Mouse (Mus musculus) C2C12 (cell line): ENCODE measurements around the gene Hoxd13. TPM values are rescaled to one million over a fixed set of nuclear protein-coding genes. Genes with fewer than 3 reads are reported as not detected.

Experiments
- H3K27me3 ChIP-seq: one replicate; pipeline ENCODE4 v1.6.1; 2011; ENCODE audit not compliant: control insufficient read depth, insufficient read depth, insufficient read length
- H3K36me3 ChIP-seq: one replicate; pipeline ENCODE4 v1.6.1; 2011; ENCODE audit not compliant: control insufficient read depth, insufficient read depth
- H3K4me3 ChIP-seq: one replicate; pipeline ENCODE4 v1.5.1; 2011; ENCODE audit warnings: mild to moderate bottlenecking, control low read depth; ENCODE audit not compliant: poor library complexity, insufficient read depth, severe bottlenecking
- H3K79me2 ChIP-seq: one replicate; pipeline ENCODE4 v1.6.1; 2011; ENCODE audit not compliant: control insufficient read depth, insufficient read depth
- H3K79me3 ChIP-seq: one replicate; pipeline ENCODE4 v1.6.1; 2011; ENCODE audit warnings: low read depth, control low read depth
- H3ac ChIP-seq: one replicate; pipeline ENCODE3; 2011; ENCODE audit warnings: low read depth; ENCODE audit not compliant: control insufficient read depth, insufficient read length
- CEBPB ChIP-seq: IDR thresholded peaks from one replicate; pipeline ENCODE4 v1.6.1; 2011; ENCODE audit warnings: low read depth, mild to moderate bottlenecking, control low read depth, moderate library complexity
- CTCF ChIP-seq: IDR thresholded peaks from one replicate; pipeline ENCODE4 v1.5.1; 2011; ENCODE audit not compliant: control insufficient read depth, insufficient read depth, insufficient read length
- FOSL1 ChIP-seq: IDR thresholded peaks from one replicate; pipeline ENCODE4 v1.8.0; 2011; ENCODE audit warnings: mild to moderate bottlenecking, low read length; ENCODE audit not compliant: poor library complexity, insufficient read depth, severe bottlenecking
- MAX ChIP-seq: IDR thresholded peaks from one replicate; pipeline ENCODE4 v1.6.1; 2011; ENCODE audit warnings: mild to moderate bottlenecking, control low read depth
- MYOD1 ChIP-seq: IDR thresholded peaks from one replicate; pipeline ENCODE4 v1.6.1; 2011; ENCODE audit warnings: low read depth; ENCODE audit not compliant: control insufficient read depth, insufficient read length
- MYOG ChIP-seq: IDR thresholded peaks from one replicate; pipeline ENCODE4 v1.6.1; 2011; ENCODE audit not compliant: control insufficient read depth, insufficient read length; ENCODE audit errors: extremely low read depth
- USF1 ChIP-seq: IDR thresholded peaks from one replicate; pipeline ENCODE4 v1.6.1; 2011; ENCODE audit warnings: low read depth, mild to moderate bottlenecking, control low read depth, moderate library complexity
- polyA plus RNA-seq: library from polyadenylated mRNA; unstranded; fragments of >200 nt; fragmentation: generic; extraction: Trizol; gene quantifications from one replicate; pipeline ENCODE4 v1.2.1, GENCODE M21; 2012; ENCODE audit warnings: missing spikeins

Hoxd13 gene
- polyA plus RNA-seq, 1 experiment, result not detected

DNA sequence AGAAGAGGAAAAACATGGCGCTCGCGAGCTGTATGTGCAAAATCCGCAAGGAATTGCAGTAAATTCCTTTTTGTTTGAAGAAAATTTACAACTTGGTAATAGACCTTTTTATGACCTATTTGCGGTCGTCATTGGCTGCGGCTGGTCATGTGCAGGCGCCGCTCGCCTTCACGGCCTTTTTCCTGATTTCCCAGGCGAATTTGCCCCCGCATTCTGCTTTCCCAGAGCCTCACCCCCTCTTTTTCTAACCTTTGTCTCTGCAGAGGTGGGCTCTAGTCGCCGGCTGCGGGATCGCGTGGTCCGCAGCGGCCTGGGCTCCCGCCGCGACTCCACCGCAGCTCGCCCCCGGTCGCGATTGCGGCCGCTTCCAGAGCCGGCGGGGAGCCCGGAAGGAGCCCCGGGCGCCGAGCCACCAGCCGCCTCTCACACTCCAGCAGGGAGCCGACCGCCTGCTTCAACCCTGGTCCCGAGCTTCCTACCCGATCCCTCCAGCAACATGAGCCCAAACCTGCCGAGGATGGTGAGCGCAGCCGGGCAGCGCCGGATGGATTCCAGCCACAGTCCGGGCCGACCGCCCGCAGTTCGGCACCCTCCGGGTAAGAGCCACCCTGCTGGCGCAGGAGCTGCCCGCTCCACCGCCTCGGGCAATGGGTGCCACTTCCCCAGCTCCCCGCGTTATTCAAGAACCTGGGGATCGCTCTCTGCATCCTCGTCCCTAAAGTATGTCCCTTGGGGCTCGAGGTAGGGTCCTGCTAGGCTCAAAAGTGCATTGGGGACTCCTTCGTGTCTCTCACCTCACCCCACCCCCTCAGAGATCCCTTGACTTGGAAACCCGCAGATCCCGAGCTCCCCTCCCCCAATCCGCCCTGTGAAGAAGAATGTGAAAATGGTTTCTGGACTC lies 43.9 kb downstream of the Hoxd13 start, which contains the start of the genes Hoxd3 and Hoxd4:
TSS of gene Hoxd3 (plus strand) at position 207 of the 901 bp plus-strand sequence.
TSS of gene Hoxd4 (plus strand) at position 209 of the 901 bp plus-strand sequence.
- Histone ChIP-seq H3ac (no peak within 1 kb of the TSS), H3K27me3 (peaks cover 43% of the 10 kb centered on the region), H3K4me3 (no peak within 1 kb of the TSS), H3K36me3 (no peaks in the 10 kb centered on the region), H3K79me3 (no peaks in the 10 kb centered on the region), H3K79me2 (no peaks in the 10 kb centered on the region)
- no peak for TF ChIP-seq MAX
- no peak for TF ChIP-seq CEBPB
- TF ChIP-seq FOSL1, result no peak
- TF ChIP-seq CTCF, result no peak
- no peak for TF ChIP-seq USF1
- TF ChIP-seq MYOG, result no peak
- TF ChIP-seq MYOD1, result no peak

DNA sequence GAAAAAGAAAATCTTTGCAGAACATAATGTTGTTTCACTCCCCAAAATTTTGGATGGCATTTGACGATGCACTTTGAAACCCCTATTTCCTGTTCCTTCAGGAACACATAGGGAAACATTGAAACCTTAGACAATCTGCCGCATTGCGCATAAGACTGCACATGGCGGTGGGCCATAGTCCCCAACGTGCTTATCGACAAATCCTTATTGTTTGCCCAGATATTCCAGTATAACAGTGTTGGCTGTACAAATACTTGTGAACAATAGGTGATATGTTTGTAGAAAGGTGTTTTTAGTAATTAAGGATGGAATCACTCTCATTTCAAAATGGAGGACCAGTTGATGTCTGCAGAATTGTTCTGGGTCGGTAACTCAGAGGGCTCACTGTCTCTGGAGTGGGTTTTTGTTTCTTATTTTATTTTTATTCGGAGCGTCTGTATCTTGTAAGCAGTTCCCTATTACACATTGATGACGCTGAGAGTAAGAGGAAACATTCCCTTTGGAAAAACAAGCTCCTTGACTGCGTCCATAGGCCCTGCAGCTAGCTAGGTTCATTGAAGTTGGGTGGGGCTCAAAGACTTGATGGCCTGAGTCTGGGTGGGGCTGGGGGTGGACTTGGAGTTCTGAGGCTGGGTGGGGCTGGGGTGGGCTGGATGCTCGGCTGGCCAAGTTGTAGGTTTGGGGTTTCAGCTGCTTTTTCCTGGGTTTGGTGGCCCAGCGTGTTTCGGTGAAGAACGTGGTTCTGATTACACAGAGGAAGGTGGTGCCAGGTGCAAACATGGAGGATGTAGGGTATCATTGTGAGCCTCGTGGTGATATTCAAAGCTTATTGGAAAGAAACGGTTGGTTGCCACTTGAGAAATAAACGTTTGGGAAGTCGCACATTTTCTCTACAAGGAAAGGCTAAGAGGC lies 45.4 kb downstream of the Hoxd13 start:
- H3K79me2 ChIP-seq, result no peaks in the 10 kb centered on the region
- no peak overlapping the region for H3K4me3 ChIP-seq
- peaks cover 42% of the 10 kb centered on the region for H3K27me3 ChIP-seq
- H3K36me3 ChIP-seq, result no peaks in the 10 kb centered on the region
- TF ChIP-seq USF1, result no peak
- no peak for TF ChIP-seq MAX
- no peak for TF ChIP-seq FOSL1
- no peak for TF ChIP-seq MYOG
- TF ChIP-seq MYOD1, result no peak
- no peak for TF ChIP-seq CEBPB
- no peak for TF ChIP-seq CTCF
- H3ac ChIP-seq, result no peak overlapping the region
- no peaks in the 10 kb centered on the region for H3K79me3 ChIP-seq

DNA sequence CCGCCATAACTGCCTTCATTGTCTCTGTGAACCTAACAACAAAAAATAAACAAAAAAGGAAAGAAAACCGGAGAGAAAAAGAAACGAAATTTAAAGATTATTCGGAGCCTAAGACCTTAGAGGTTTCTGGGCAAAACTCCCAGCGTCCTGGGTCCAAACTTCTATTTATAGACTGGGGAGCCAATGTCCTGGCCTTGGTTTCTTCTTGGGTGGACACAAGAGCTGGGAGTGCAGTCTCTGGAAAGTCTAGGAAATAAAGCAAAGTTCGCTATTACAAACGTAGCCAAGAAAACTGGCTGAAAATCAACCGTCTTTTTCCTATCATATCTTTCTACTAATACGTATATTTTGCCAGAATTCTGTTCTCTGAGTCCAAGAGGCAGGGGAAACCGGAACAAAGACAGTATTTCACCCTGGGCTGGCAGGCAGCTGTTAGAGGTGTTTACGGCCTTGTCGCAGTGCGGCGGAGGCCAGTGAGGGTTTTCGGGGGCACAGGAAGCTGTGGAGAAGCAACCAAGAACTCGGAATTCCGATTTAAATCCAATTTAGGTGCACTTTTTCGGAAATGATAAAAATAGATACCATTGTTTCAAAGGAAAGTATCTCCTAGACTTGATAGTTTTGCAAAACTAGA lies 46.2 kb downstream of the Hoxd13 start:
- Histone ChIP-seq H3K36me3 (no peaks in the 10 kb centered on the region), H3K79me2 (no peaks in the 10 kb centered on the region), H3K27me3 (peaks cover 38% of the 10 kb centered on the region), H3ac (no peak overlapping the region), H3K4me3 (no peak overlapping the region), H3K79me3 (no peaks in the 10 kb centered on the region)
- TF ChIP-seq MYOD1 (no peak), MAX (no peak), FOSL1 (no peak)

DNA sequence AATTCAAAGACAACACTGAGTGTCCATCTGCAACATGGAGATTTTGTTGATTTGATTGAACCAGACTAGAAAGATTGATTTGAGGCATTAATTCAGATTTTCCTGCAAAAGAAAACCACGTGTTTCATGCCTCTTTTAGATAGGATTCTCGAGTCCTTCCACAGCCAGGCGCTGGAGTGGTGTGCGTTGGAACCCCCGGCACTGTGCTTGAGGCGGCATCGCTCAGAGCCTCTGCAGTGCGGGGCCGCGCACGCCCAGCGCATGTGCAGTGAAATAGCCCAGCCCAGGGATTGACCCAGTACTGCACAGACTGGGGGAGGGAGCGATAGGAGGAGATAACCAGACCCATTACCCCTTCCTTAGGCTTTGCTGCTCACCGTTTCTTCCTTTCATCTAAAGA lies 46.8 kb downstream of the Hoxd13 start:
- H3K79me3 ChIP-seq, result no peaks in the 10 kb centered on the region
- no peaks in the 10 kb centered on the region for H3K36me3 ChIP-seq
- no peaks in the 10 kb centered on the region for H3K79me2 ChIP-seq
- TF ChIP-seq MYOD1 (no peak), FOSL1 (no peak), CTCF (no peak), MAX (no peak), MYOG (no peak), CEBPB (no peak), USF1 (no peak)
- no peak overlapping the region for H3K4me3 ChIP-seq
- H3K27me3 ChIP-seq, result peaks cover 36% of the 10 kb centered on the region
- H3ac ChIP-seq, result no peak overlapping the region

- Histone ChIP-seq H3ac (no peak overlapping the region), H3K36me3 (no peaks in the 10 kb centered on the region), H3K27me3 (peaks cover 36% of the 10 kb centered on the region), H3K4me3 (no peak overlapping the region), H3K79me2 (no peaks in the 10 kb centered on the region), H3K79me3 (no peaks in the 10 kb centered on the region)
- TF ChIP-seq CTCF (peak; percentile 76), MYOD1 (no peak)
Measured at GRCm38 (mm10) chr2:74715504-74716241, 47.6 kb downstream of the Hoxd13 start.
